Mouse (Mus musculus) effector memory CD4-positive, alpha-beta T cell, adult 7 months (primary cell): Measurements from ENCODE around the gene Hspb9. TPM values are rescaled to one million over a fixed set of nuclear protein-coding genes. Genes with fewer than 3 reads are reported as not detected.

Experiments used
- polyA plus RNA-seq: library from polyadenylated mRNA; unstranded; fragments of 100-300 nt; shearing (Covaris generic); gene quantifications from one replicate; pipeline ENCODE4 v1.2.1, GENCODE M21; 2017

The Hspb9 gene
- not detected for polyA plus RNA-seq

DNA sequence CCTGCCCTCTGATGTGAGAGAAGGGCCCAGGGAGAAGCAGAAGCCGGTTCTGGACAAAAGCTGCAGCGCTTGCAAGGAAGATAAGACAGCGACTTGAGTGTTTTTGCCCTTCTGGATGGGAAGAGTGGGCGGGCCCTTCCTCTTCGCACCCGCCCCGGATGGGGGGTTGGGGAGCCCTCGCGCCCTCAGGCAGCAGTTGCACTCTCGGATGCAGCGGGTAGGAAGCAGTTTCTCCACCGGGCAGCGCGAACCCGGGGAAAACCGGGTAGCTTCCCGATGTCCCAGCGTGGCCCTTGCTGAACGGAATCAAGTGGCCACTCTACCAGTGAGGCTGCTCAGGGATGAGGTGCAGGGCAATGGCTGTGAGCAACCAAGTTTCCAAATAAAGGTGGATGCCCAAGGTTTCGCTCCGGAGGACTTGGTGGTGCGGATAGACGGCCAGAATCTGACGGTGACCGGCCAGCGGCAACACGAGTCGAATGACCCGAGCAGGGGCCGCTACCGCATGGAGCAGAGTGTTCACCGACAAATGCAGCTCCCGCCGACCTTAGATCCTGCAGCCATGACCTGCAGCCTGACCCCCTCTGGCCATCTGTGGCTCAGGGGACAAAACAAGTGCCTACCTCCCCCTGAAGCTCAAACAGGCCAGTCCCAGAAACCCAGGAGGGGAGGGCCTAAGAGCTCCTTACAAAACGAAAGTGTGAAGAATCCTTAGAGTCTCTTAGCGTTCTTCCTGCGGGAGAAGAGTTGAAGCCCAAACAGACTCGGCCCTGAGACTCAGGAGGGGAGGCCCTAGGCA lies at the start of gene Hspb9:
Gene Hspb9 (plus strand): TSS at position 116 of the 799 bp plus-strand sequence.

GRCm38 (mm10) chr11:100692164-100692616 lies 21.5 kb upstream of the Hspb9 start, which contains the start of gene Zfp385c:
Zfp385c (minus strand) TSS chr11:100692455.

DNA sequence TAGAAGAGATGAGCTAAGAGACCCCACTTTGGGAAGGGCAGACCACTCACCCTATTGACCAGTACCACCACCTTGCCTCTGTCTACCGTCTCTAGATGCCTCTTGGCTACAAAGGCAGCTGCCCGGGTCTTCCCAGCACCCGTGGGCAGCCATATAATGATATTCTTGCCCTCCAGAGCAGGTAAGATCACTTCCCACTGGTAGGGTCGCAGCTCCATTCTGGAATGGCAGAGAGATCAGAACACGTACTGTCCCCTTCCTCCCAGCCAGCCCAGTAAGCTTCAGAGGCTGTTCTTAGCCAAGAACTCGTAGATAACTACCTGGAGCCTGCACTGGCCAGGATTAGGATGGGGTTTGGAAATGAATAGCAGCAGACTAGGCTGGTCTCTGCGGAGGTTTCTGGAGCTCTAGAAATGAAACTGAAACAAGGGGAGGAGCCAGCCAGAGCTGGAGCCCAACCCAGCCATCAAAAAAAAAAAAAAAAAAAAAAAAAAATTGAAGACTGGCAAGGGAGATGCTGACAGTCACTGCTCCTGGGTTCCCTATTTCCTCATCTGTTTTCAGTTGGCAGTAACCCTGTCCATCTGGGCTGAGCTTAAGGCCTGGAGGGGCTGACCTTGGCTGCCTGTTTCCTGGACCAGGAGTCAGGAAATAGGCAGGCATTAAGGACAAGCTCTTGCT lies 9.7 kb upstream of the Hspb9 start, which contains the start of gene Dhx58:
Gene Dhx58 (minus strand): TSS at position 421 of the 681 bp plus-strand sequence.

DNA sequence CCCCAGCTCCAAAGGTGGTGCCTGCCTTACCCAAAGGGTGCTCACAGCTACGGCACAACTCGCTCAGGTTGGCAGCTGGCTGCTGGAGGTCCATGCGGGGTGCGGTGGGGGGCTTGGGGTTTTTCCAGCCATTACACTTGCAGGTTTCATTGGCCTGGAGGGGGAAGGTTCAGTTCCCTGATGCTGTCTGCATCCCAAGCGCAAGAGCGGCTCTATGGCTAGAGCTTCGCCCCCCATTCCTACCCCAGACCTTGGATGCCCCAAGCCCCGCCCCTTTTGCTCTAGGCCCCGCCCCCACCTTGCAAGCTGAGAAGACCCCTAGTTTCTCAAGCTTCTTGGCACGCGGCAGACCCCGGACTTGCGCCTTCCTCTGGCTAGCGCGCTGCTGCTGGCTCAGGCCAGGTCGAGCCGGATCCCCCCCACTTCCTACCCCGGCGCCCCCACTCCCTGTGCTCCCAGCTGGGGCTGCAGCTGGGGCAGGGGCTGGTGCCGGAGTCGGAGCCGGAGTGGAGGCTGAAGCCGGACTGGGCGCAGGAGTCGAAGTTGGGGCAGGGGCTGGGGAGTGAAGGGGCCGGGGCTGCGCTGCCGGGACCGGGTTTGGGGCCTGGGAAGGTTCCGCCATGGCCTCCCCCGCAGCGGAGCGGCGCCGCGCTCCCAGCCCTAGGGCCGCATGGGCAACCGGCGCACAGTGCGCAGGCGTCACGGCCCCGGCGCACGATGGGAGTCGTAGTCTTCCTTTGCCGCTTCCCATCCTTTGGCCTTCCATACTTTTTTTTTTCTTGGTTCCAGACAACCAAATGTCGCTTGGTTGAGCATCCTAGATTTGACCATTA lies 1.7 kb upstream of the Hspb9 start, which contains the start of gene Kat2a:
Gene Kat2a (minus strand): TSS at position 683 of the 833 bp plus-strand sequence.

GRCm38 (mm10) chr11:100738066-100738604 lies 24.5 kb downstream of the Hspb9 start, which contains the start of gene Rab5c:
Rab5c (minus strand) TSS chr11:100738215.

DNA sequence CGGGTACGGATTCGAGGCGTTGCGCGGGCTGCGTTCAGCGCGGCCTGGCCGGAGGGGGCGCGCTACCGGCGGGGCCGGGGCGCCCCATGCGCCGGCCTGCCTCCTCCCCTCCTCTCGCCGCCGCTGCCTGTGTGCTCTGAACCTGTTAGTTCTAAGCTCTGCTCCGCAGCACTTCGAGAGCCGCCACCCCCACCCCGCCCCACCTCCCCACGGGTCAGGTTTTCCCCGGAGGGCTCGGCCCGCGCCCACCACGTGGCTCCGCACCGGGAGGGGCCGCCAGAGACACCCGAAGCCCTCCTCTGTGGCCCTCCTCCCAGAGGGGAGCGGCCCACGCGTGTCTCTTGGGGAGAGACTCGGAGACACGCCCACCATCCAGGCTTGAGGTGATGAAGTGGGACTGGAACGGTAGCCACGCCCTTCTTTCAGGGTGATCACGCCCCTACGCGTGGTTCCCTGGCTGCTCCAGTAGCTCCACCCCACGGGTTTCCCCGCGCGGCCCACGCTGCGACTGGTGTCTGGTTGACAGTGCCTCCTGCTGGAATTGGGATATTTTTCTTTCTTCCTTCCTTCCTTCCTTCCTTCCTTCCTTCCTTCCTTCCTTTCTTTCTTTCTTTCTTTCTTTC lies 46.1 kb downstream of the Hspb9 start, which contains the start of gene Kcnh4:
Gene Kcnh4 (minus strand): TSS at position 332 of the 623 bp plus-strand sequence.

DNA sequence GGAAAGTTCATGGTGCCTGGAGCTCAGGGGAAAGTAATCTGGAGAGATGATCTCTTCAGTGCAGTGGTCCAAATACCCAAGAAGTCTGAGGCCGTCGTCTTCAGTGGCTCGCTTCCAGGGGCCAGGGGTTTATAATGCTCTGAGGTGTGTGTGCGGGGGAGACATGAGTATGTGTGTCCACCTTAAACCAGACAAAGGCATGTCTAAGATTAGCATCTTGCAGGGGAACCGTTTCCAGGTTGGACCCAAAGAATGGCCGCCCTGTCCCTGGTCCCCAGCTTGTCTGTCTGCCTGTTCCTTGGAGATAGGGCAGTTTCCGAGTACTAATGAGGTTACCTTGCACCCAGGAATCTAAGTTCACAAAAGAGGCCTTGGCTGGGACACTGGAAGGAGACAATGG lies 49.2 kb downstream of the Hspb9 start, which contains the start of gene Hcrt:
Gene Hcrt (minus strand): TSS at position 101 of the 400 bp plus-strand sequence.

Other genes starting within 250 kb of the Hspb9 start
- gene Klhl11, start 241.1 kb upstream of the Hspb9 start, polyA plus RNA-seq = 5.5 TPM
- gene Acly, start 185.8 kb upstream of the Hspb9 start, polyA plus RNA-seq = 201 TPM
- gene Ttc25, start 168.2 kb upstream of the Hspb9 start, polyA plus RNA-seq = 0.63 TPM
- gene Cnp, start 138.9 kb upstream of the Hspb9 start, polyA plus RNA-seq = 155 TPM
- 13.6 TPM for gene Nkiras2, start 94.6 kb upstream of the Hspb9 start, polyA plus RNA-seq
- 423 TPM for gene Dnajc7, start 93.7 kb upstream of the Hspb9 start, polyA plus RNA-seq
- gene Zfp385c, start 21.4 kb upstream of the Hspb9 start, polyA plus RNA-seq = 0.55 TPM
- gene Dhx58, start 9.6 kb upstream of the Hspb9 start, polyA plus RNA-seq = 12.3 TPM
- gene Kat2a, start 1.4 kb upstream of the Hspb9 start, polyA plus RNA-seq = 38.6 TPM
- gene Rab5c, start 24.4 kb downstream of the Hspb9 start, polyA plus RNA-seq = 28.5 TPM
- 0.13 TPM for gene Kcnh4, start 46.1 kb downstream of the Hspb9 start, polyA plus RNA-seq
- gene Hcrt, start 49.1 kb downstream of the Hspb9 start, polyA plus RNA-seq = not detected
- 2.6 TPM for gene Ghdc, start 57.1 kb downstream of the Hspb9 start, polyA plus RNA-seq
- gene Stat5b, start 136.9 kb downstream of the Hspb9 start, polyA plus RNA-seq = 271 TPM
- gene Stat5a, start 145.5 kb downstream of the Hspb9 start, polyA plus RNA-seq = 154 TPM
- gene Stat3, start 225.7 kb downstream of the Hspb9 start, polyA plus RNA-seq = 351 TPM